Mouse (Mus musculus): ENCODE measurements at regions not wholly inside any gene's neighbourhood (a gene's known extent, or its start where the extent isn't known, plus 50 kb on each side); places are given as distances from the start of the nearest gene placed in this dataset.

GRCm38 (mm10) chr12:110387567-110387966 lies 59.4 kb upstream of the Ppp2r5c start:
- no peak for DNase-seq

GRCm38 (mm10) chr12:110389439-110389838 lies 57.5 kb upstream of the Ppp2r5c start:
- DNase-seq = no peak

DNA sequence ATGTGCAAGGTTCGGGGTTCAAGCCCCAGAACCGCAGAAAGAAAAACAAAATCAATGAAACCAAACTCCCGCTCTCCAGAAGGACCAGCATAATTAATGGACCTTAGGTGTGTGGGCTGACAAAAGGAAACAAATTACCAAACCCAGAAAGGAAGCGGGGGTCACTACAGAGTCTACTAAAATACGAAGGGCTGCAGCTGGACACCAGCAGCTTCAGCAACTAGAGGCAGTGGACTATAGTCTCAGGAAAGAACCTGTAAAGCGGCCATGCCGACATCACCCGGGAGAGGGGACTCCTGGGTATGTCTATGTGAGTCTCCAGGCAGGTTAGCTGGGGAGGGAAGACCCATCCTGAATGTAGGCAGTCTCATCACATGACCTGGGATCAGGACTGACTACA lies 55.5 kb upstream of the Ppp2r5c start:
- DNase-seq = peak in 1 of 2 experiments; percentile 24

DNA sequence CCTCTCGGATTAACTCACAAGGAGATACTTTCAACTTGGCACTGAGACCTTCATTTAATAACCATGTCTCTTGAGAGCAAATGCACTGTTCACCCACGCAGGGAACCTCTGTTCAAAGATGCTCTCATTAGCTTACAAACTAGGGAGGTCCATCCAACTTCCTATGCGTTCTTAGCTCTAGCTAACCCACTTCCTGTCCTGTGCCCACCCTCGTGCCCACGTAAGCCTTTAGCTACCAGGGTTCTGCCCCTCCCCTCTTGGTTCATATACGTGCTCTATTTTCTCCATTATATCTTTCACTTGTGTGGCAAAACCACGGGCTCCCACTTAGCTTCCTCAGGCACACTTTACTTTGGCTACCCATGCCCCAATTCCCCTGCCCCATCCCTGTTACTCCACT lies 53.4 kb upstream of the Ppp2r5c start:
- DNase-seq = no peak
